Mouse (Mus musculus) neural tube, embryonic 15.5 days (tissue): ENCODE data around the gene Usp9x. TPM values are rescaled to one million over a fixed set of nuclear protein-coding genes. Genes with fewer than 3 reads are reported as not detected.

Experiments
- ATAC-seq: fragments of 200-750 bp; cut with Nextera tagmentation; 2 replicates; pipeline ENCODE4 v1.8.0; 2017; ENCODE audit warnings: mild to moderate bottlenecking, moderate TSS enrichment, moderate library complexity; ENCODE audit not compliant: low FRiP score
- H3K27ac ChIP-seq: fragments of 300-500 bp; sonication (generic); replicated peaks from 2 replicates; pipeline ENCODE4 v1.5.1; 2015; ENCODE audit warnings: mild to moderate bottlenecking, inconsistent platforms
- H3K27me3 ChIP-seq: fragments of 300-500 bp; sonication (generic); replicated peaks from 2 replicates; pipeline ENCODE4 v1.6.1; 2015; ENCODE audit warnings: inconsistent platforms
- H3K36me3 ChIP-seq: fragments of 300-500 bp; sonication (generic); 2 replicates; pipeline ENCODE4 v1.6.1; 2015; ENCODE audit warnings: inconsistent platforms
- H3K4me1 ChIP-seq: fragments of 300-500 bp; sonication (generic); 2 replicates; pipeline ENCODE4 v1.6.1; 2015; ENCODE audit warnings: inconsistent platforms
- H3K4me2 ChIP-seq: fragments of 300-500 bp; sonication (generic); 2 replicates; pipeline ENCODE4 v1.6.1; 2015; ENCODE audit warnings: inconsistent platforms, mild to moderate bottlenecking, moderate library complexity
- H3K4me3 ChIP-seq: fragments of 300-500 bp; sonication (generic); replicated peaks from 2 replicates; pipeline ENCODE4 v1.5.1; 2015; ENCODE audit warnings: mild to moderate bottlenecking, inconsistent platforms
- H3K9ac ChIP-seq: fragments of 300-500 bp; sonication (generic); replicated peaks from 2 replicates; pipeline ENCODE4 v1.6.1; 2015; ENCODE audit warnings: mild to moderate bottlenecking, inconsistent platforms
- H3K9me3 ChIP-seq: fragments of 300-500 bp; sonication (generic); replicated peaks from 2 replicates; pipeline ENCODE4 v1.6.1; 2016; ENCODE audit warnings: inconsistent platforms
- WGBS: fragments of 180-500 bp; shearing (Covaris S2); methylation state at CpG from one replicate; pipeline ENCODE4 v1.1.7; 2015; ENCODE audit warnings: mixed read lengths; 5-methylcytosine and 5-hydroxymethylcytosine counted together
- polyA plus RNA-seq: library from polyadenylated mRNA; unstranded; fragments of >200 nt; fragmentation: Nextera tagmentation; extraction: Ambion mirVana; gene quantifications from 2 replicates; pipeline ENCODE4 v1.2.1, GENCODE M21; 2015

Usp9x gene
- polyA plus RNA-seq, 1 experiment from 2014 or later, result 27.3 TPM

DNA sequence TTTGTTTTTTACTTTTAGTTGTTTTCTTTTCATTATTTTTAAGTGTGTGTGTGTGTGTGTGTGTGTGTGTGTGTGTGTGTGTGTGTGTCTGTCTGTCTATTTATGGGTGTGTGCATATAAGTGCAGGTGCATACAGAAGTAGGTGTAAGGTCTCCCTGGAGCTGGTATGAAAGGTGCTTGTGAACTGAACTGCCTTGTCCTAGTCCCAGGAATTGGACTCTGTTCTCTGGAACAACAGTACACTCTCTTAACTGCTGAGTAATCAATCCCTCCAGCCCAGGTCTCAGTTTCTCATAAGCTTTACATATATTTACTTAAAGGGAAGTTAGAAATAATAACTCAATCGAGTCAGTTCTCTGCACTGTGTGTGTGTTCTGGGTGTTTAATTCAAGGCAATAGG lies 25.7 kb downstream of the Usp9x start:
- Histone ChIP-seq H3K9me3 (no peaks in the 10 kb centered on the region), H3K9ac (no peak overlapping the region), H3K27ac (no peak overlapping the region), H3K4me3 (no peak overlapping the region), H3K27me3 (no peaks in the 10 kb centered on the region), H3K4me2 (no peak overlapping the region), H3K36me3 (no peaks in the 10 kb centered on the region; the same call in 1 of the 2 replicates), H3K4me1 (no peaks in the 10 kb centered on the region)
- 83% methylated on average over 1 of the region's 1 CpGs for WGBS
- no peak for ATAC-seq

DNA sequence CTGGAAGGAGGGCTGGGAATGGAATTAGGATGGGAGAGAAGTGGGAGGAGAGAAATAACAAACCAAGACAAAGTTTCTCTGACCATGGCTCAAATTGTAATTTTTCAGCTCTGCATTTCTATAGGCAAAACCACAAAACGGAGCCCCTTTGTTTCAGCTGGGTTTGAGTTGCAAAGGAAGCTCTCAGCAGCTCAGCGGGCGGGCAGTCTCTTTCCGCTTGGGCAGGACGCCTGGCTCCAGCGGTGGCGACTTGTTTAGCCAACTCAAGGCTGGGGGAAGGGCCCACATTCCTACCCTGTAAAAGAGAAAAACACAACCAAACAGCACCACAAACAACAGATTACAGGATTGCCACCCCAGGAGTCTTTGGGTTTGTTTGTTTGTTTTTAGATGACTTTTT lies 135.2 kb downstream of the Usp9x start:
- H3K27me3 ChIP-seq, result no peaks in the 10 kb centered on the region
- H3K4me1 ChIP-seq, result peaks cover 5% of the 10 kb centered on the region
- ATAC-seq, result no peak
- no peak overlapping the region for H3K27ac ChIP-seq
- no peak overlapping the region for H3K4me2 ChIP-seq
- WGBS, result 29% methylated on average over 7 of the region's 7 CpGs
- no peaks in the 10 kb centered on the region for H3K9me3 ChIP-seq
- no peaks in the 10 kb centered on the region for H3K36me3 ChIP-seq
- H3K4me3 ChIP-seq, result no peak overlapping the region
- H3K9ac ChIP-seq, result no peak overlapping the region

DNA sequence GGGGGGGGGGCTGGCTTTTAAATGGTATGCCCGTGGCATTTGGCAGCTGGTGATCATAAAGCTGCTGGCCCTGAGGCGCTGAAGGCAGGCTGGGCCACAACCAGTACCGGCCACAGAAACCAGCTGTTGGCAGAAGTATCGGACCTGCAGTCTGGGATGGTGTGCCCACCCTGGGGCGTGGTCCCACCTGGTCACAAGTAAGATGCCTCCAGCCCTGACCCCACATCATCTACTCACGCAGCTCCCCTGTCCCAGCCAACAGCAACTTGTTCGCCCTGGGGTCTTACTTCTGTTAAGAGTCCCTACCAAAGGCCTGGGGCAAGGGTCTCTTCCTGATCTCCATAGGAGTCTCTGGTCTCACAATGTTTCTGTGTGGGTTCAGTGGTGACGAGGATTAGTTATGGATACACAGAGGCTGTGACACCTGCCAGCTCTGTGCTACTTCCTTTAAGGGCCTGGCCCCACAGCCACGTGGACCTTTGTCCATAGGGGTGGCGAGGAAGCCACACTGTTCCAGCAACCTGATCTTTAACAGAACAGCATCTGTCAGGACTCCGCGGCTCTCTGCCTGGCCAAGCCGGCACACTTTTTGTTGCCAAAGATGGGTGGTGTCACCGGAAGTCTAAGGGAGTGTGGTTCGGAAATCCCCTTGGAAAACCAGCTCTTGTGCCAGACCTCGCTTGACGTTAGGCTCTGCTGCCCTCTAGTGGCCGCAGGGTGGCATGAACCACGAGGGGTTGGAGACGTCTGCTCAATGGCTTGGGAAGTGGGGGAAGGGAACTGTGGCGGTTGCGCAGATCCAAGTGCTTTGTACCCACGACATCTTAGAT lies 136.4 kb downstream of the Usp9x start:
- ATAC-seq, result peak; percentile 96
- Histone ChIP-seq H3K4me2 (peak overlapping the region; percentile 54), H3K4me3 (peak overlapping the region; percentile 31), H3K27ac (peak overlapping the region; percentile 78), H3K36me3 (no peaks in the 10 kb centered on the region), H3K27me3 (no peaks in the 10 kb centered on the region), H3K4me1 (peaks cover 5% of the 10 kb centered on the region), H3K9ac (peak overlapping the region; percentile 28; the same call in 1 of the 2 replicates), H3K9me3 (no peaks in the 10 kb centered on the region)
- WGBS, result 27% methylated on average over 23 of the region's 23 CpGs

DNA sequence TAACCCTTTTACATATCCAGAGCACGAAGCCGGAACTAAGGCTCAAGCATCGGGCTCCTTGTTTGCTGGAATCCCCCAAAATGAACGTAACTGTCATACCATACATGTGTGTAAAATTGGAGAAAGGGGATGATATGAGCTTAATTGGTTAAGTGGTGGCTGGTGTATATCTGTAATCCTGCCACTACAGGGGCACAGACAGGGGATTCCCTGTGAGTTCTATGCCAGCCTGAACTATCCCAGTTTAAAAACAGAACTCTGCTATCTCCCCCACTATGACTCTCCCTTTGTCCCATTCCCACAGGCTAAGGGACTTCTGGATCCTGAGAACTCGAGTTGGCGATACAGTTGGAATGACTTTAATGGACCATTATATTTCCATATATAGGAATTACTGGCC lies 137.1 kb downstream of the Usp9x start:
- Histone ChIP-seq H3K4me2 (peak overlapping the region; percentile 54), H3K27me3 (no peaks in the 10 kb centered on the region), H3K4me1 (peaks cover 5% of the 10 kb centered on the region), H3K9ac (peak overlapping the region; percentile 28; the same call in 1 of the 2 replicates), H3K27ac (peak overlapping the region; percentile 78), H3K36me3 (no peaks in the 10 kb centered on the region), H3K9me3 (no peaks in the 10 kb centered on the region), H3K4me3 (peak overlapping the region; percentile 31)
- 29% methylated on average over 6 of the region's 6 CpGs for WGBS
- peak; percentile 73 for ATAC-seq

DNA sequence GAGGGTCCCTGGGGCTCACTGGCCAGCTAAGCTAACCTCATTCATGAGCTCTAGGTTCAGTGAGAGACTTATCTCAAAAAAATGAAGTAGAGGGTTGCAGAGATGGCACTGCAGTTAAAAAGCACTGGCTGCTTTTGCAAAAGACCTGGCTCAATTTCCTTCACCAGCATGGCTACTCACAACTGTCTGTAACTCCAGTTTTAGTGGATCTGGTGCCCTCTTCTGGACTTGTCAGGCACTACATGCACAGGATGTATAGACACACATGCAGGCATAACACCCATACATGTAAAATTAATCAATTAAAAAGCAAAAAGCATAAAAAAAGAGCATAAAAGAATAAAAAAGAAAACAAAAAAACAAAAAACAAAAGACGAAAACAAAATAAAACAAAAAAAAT lies 143.0 kb downstream of the Usp9x start:
- H3K36me3 ChIP-seq, result no peaks in the 10 kb centered on the region
- no peak for ATAC-seq
- H3K4me1 ChIP-seq, result no peaks in the 10 kb centered on the region
- 79% methylated on average over 1 of the region's 1 CpGs for WGBS
- no peak overlapping the region for H3K4me3 ChIP-seq
- H3K9me3 ChIP-seq, result no peaks in the 10 kb centered on the region
- H3K27ac ChIP-seq, result no peak overlapping the region
- H3K27me3 ChIP-seq, result no peaks in the 10 kb centered on the region
- H3K9ac ChIP-seq, result no peak overlapping the region
- no peak overlapping the region for H3K4me2 ChIP-seq

Other genes with a start within 250 kb of the Usp9x start
- 85.8 and 102 TPM in 2 replicates for gene Ddx3x, start 209.5 kb downstream of the Usp9x start, polyA plus RNA-seq